Mouse (Mus musculus) frontal cortex, postnatal 36 days (tissue): ENCODE data around the gene Rpl3.

Experiments
- DNase-seq, 2 experiments: peaks; one replicate each; pipeline ENCODE4 v3.0.0; 2022; ENCODE audit warnings: low spot score in 2 of 2

The Rpl3 gene

DNA sequence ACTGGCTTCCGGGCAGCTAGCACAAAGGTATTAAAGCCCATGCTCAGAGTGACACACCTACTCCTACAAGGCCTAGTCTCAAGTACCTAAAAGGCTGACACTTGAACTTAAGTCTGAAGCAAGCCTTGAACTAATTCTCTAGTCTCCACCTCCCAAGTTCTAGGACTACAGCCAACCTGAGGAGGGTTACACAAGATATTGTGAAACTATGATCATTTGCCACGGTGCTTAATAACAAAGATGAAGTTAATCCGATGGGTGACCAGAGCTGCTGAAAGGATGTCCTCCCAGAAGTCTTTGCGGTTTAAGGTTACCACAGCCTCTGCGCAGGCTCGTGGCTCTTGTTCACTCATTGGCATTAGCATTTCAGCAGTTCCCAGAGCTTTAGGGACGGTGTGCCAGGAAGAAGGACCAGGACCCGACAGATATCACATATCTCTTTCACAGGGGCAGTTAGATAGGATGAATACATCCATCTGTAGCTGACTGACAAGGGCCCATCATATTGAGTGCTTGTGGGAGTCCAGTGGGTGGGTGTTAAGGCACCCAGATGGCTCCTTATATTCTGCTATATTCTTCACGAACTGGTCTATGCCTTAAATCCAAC lies 4.2 kb downstream of the Rpl3 start:
- DNase-seq: no peak

DNA sequence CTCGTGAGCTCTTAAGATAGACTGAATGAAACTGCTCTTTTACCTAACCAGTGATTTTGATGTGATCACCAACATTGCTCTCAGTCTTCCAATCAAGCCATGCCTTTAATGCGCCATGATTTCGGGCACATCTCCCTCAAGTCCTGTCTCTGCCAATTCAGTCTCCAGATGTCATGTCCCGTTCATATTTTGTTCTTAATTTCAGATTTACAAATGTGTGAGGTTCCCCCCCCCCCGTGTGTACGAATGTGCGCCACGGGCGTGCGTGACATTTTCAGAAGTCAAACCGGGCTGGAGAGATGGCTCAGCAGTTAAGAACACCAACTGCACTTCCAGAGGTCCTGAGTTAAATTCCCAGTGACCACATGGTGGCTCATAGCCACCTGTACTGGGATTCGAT lies 7.9 kb downstream of the Rpl3 start:
- DNase-seq: no peak

GRCm38 (mm10) chr15:80083276-80083731 lies 8.4 kb downstream of the Rpl3 start:
- DNase-seq: peak; percentile 96 to 99

DNA sequence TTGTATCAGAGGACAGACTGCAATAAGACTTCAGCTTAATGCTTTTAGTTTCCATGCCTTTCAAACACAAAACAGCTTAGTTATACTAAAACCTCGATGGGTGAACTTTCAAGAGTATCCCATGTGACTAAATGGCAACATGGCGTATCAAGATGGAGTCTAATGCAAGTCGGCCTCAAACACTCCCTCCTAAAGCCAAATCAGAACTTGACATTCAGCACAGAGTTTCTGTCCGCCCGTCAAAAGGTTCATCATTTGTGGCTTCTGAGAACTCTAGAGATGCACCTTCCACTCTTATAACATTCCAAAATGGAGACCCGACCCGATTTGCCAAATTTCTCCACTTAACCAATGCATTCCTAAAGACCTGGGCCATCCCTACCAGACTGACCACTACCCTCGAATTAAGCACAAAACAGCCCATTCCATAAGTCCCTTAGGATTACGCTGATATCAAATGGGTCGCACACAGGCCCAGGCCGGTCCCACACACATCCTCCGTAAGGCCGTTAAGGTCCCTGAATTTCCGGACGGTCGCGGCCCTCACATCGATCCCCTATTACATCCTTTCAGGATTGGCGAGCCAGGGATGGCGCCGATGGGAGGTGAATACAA lies 8.9 kb downstream of the Rpl3 start:
- DNase-seq: no peak

- DNase-seq: no peak
Observed at GRCm38 (mm10) chr15:80081801-80082546, 9.7 kb downstream of the Rpl3 start.

DNA sequence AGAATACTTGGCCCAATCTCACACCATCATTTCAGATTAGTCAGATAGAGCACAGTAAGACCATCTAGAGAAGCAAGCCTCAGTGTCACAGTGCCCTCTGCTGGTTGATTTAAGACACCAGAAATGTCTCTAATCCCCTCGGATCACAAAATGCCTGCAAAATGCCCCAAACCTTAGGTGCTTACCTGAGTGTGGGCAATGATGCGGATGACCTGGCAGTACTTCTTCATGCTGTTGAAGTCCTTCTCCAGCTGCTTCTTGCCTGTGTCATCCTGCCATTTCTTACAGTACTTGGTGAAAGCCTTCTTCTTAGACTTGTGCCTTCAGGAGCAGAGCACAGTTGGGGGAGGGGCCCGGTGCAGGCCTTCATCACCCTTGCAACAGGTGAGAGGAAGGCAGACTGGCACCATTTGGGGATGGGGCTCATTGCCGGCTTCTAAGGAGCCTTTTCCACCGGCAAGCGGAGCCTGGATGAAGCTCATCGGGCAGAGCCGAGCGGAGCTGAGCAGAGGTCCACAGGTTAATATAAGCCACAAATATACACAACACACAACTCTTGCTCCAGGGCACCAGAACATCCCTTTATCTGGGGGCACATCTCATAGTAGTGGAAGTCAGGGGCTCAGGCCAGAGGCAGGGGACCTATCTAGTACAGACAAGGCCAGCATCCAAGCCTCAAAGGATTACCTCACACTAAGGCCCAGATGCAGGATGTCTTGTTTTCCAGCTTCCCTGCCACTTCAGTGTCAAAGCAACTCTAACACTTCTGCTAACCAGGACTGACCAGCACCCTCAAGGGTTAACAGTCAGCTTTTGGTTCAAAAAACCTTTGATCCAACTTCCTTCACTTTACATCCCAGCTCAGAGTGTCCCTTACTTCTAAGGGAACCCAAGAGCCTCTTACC lies 10.7 kb downstream of the Rpl3 start:
- DNase-seq: peak in 1 of 2 experiments; percentile 36

- DNase-seq: no peak
Observed at GRCm38 (mm10) chr15:80079954-80080353, 11.7 kb downstream of the Rpl3 start.

DNA sequence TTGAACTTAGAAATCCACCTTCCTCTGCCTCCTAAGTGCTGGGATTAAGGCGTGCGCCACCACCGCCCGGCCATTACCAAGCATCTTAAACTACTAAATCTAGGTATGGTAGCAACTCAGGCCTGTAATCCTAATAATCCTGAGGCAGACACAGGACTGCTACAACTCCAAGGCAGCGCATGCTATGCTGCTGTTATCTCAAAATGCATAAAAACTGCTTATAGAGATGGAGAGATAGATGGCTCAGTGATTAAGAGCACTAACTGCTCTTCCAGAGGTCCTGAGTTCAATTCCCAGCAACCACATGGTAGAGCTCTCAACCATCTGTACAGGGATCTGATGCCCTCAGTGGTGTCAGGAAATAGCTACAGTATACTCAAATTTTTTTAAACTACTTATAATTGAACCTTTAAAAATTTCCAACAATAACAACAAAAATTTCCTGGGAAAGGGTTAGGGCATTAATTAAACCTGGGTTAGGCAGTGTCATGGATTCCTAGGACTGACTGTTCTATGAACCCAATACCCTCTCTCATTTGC lies 12.5 kb downstream of the Rpl3 start:
- no peak for DNase-seq

GRCm38 (mm10) chr15:80078058-80078814 lies 13.4 kb downstream of the Rpl3 start:
- DNase-seq: peak in 1 of 2 experiments; percentile 13

GRCm38 (mm10) chr15:80076338-80077136 lies 15.1 kb downstream of the Rpl3 start:
- peak in 1 of 2 experiments; percentile 78 for DNase-seq

- no peak for DNase-seq
Observed at GRCm38 (mm10) chr15:80075733-80076337, 15.8 kb downstream of the Rpl3 start.

- no peak for DNase-seq
Observed at GRCm38 (mm10) chr15:80075374-80075694, 16.3 kb downstream of the Rpl3 start.

- no peak for DNase-seq
Observed at GRCm38 (mm10) chr15:80074663-80075373, 16.9 kb downstream of the Rpl3 start.

- no peak for DNase-seq
Observed at GRCm38 (mm10) chr15:80073256-80073621, 18.4 kb downstream of the Rpl3 start.

DNA sequence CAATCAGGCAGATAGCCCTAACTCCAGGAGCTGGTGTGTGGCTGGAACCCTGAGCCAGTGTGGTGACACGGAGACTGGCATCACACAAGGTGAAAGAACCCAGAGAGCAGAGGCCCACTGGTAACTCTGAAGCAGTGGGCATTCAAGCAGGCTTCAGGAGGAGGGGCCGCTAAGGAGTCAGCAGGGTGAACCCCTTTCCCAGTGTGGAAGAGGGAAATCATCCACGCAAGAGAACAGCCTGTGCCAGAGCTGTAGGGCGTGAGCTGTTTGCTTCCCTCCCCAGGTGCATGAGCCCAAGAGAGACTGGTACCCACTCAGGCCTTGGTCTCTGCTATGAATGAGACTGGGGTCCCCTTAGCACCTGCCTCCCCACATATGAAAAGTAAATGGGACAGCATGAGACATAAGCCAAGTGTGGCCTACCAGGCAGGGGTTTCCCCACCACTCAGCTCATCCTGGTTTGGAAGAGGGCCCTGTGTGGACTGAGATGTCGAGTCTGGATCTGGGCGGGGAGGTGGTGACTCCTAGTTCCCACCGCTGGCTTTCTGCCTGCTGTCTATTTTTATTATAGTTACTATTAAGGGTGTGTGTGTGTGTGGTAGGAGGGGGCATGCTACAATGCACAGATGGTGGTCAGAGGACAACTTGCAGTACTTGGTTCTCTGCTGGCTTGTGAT lies 19.0 kb downstream of the Rpl3 start:
- DNase-seq: no peak

DNA sequence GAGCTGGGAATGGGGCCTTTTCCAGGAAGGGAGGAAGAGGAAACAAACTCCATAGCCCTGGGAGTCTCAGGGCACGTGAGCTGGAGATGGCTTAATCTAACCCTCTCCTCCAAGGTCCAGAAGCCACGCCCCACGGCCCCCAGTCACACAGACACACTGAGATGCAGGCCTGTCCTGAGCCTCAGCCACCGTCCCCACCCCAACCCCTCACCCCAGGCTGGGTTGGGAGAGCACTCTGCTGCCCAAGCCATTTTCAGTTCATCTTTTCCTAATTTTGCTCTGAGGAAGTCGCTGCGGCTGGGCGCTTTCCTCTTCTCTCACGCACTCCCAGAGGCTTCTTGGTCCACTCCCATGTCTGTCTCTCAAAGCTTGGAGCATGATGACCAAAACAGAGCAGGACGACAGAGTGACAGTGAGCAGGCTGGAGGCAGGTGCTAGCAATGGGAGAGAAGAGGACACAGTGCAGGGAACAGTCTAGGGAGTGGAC lies 19.7 kb downstream of the Rpl3 start:
- peak in 1 of 2 experiments; percentile 35 for DNase-seq

DNA sequence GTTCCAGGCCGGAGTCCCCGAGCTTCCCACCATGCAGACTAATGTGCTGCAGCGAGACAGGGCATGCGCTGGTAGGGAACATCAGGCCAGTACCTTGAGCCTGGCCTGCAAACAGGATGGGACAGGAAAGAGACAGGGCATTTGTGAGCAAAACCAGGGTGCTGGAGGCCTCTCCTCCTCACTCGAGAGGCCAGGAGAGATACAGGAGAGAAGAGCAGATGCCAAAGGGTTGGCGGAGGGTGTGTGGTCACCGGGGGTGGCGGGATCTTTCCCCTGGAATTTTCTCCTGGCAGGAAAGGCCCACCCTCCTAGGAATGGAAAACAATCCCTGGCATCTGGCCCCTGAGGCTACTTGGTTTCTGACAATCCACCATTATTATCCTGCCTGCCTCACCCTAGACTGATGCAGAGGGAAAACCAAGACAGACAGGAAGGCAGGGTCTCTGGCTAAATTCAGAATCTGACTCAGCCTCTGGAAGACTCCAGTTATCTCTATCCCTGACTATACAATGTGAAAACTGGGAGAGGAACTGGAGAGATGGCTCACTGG lies 21.5 kb downstream of the Rpl3 start:
- DNase-seq: no peak

GRCm38 (mm10) chr15:80069171-80069570 lies 22.5 kb downstream of the Rpl3 start:
- no peak for DNase-seq
